In genomic region chr17:45473667-45474066, GRCm38 (mm10) we compare ENCODE assay signal across 17 mouse cellular contexts. TPM values are rescaled to one million over a fixed set of nuclear protein-coding genes. Genes with fewer than 3 reads are reported as not detected.
"Had no signal": no experiment of that assay in that cellular context is flagged by ENCODE, and none has a peak within 500 bp of the region (broad histone marks: within the 10 kb centered on the region; RNA-seq: fewer than 3 reads in every experiment).

No protein-coding gene starts in this region.

- H3K36me3 ChIP-seq: limb, embryonic 12.5 days; liver, embryonic 13.5 days; lung, embryonic 15.5 days; midbrain, embryonic 12.5 days had no signal

- DNase-seq: kidney, adult 8-10 months; kidney, postnatal 36 days; liver; liver, embryonic 13.5 days; liver, postnatal 0 days; lung, postnatal 14 days; right cerebral cortex, postnatal 14 days; thymus, adult 18-20 months; thymus, postnatal 14 days had no signal

- H3K9ac ChIP-seq: limb, embryonic 12.5 days; liver, embryonic 13.5 days; liver, postnatal 0 days; lung, embryonic 15.5 days had no signal

- ATAC-seq: intestine, postnatal 0 days; liver, postnatal 0 days had no signal

- H3K9me3 ChIP-seq: limb, embryonic 12.5 days; liver, embryonic 13.5 days; lung, embryonic 15.5 days; megakaryocyte, embryonic 14.5 days; midbrain, embryonic 12.5 days had no signal

- H3K27ac ChIP-seq: kidney, postnatal 0 days; limb, embryonic 12.5 days; liver, embryonic 13.5 days; lung, embryonic 15.5 days; macrophage; midbrain, embryonic 12.5 days had no signal

RNA-seq across cellular contexts. Expression of gene Spats1, which starts 1.5 kb away (rescaled TPM):
- polyA plus RNA-seq: liver, postnatal 0 days; macrophage had no signal

RNA-seq across cellular contexts. Expression of gene Tcte1, which starts 49.6 kb away (rescaled TPM):
- polyA plus RNA-seq: intestine, postnatal 0 days; liver, embryonic 13.5 days; liver, postnatal 0 days; macrophage; urinary bladder, adult 2 months had no signal
